Mouse (Mus musculus) heart, adult 2 months (tissue): ENCODE results near the gene Agpat4. TPM values are rescaled to one million over a fixed set of nuclear protein-coding genes. Genes with fewer than 3 reads are reported as not detected.

Experiments
- DNase-seq, 2 experiments: peaks; one replicate each; pipeline ENCODE4 v3.0.0; 2021
- H3K27ac ChIP-seq: fragments of 200-600 bp; 2 replicates; pipeline ENCODE4 v1.8.1; 2022
- H3K27me3 ChIP-seq: fragments of 200-500 bp; 2 replicates; pipeline ENCODE4 v1.6.1; 2012; ENCODE audit warnings: mild to moderate bottlenecking, low read length, inconsistent platforms, mixed read lengths; ENCODE audit not compliant: control insufficient read depth, insufficient read depth
- H3K36me3 ChIP-seq: fragments of 200-500 bp; 2 replicates; pipeline ENCODE4 v1.6.1; 2012; ENCODE audit warnings: low read length, inconsistent platforms; ENCODE audit not compliant: control insufficient read depth, insufficient read depth
- H3K4me1 ChIP-seq: fragments of 200-500 bp; 2 replicates; pipeline ENCODE4 v1.6.1; 2011; ENCODE audit warnings: low read length; ENCODE audit not compliant: control insufficient read depth, insufficient read depth
- H3K4me3 ChIP-seq: fragments of 200-600 bp; 2 replicates; pipeline ENCODE4 v1.8.1; 2022
- H3K79me2 ChIP-seq: fragments of 200-500 bp; replicated peaks from 2 replicates; pipeline ENCODE4 v1.6.1; 2012; ENCODE audit warnings: mild to moderate bottlenecking, inconsistent platforms, low read length, moderate library complexity, mixed read lengths; ENCODE audit not compliant: control insufficient read depth, insufficient read depth
- H3K9ac ChIP-seq: fragments of 200-500 bp; 2 replicates; pipeline ENCODE4 v1.6.1; 2012; ENCODE audit warnings: low read depth, mild to moderate bottlenecking, control low read depth, inconsistent platforms, low read length, mixed read lengths
- CTCF ChIP-seq: fragments of 200-600 bp; IDR thresholded peaks from 2 replicates; pipeline ENCODE4 v1.8.1; 2022; ENCODE audit warnings: antibody characterized with exemption, mild to moderate bottlenecking, moderate library complexity
- EP300 ChIP-seq: fragments of 200-500 bp; IDR thresholded peaks from 2 replicates; pipeline ENCODE4 v1.6.1; 2011; ENCODE audit warnings: low read depth, low read length, control low read depth; ENCODE audit not compliant: insufficient read depth
- POLR2A ChIP-seq: fragments of 200-500 bp; IDR thresholded peaks from 2 replicates; pipeline ENCODE4 v1.6.1; 2011; ENCODE audit warnings: mild to moderate bottlenecking, low read depth, low read length, control low read depth; ENCODE audit not compliant: insufficient read depth
- WGBS: fragments of 180-500 bp; shearing (Covaris S2); methylation state at CpG from one replicate; pipeline ENCODE4 v1.1.7; 2018; 5-methylcytosine and 5-hydroxymethylcytosine counted together
- intact Hi-C: fragments of 180-260 bp; cut with DNase I; formaldehyde crosslinking; loops from one replicate; pipeline ENCODE4 v1.15.1; 2025
- polyA plus RNA-seq: library from polyadenylated mRNA; depleted of rRNA; stranded (reverse); fragments of >200 nt; gene quantifications from 2 replicates; pipeline ENCODE4 v1.2.3, GENCODE M21; 2012
- total RNA-seq, 2 experiments: library from RNA; stranded (reverse); gene quantifications; 2 replicates each; pipeline ENCODE4 v1.2.3; 2021

Agpat4 gene
- total and polyA plus RNA-seq, 3 experiments = 4.4 to 5.3 (median 4.8) TPM

- intact Hi-C loops = no loop called here
- Histone ChIP-seq H3K27ac (no peak overlapping the region), H3K9ac (no peak overlapping the region), H3K4me3 (no peak overlapping the region), H3K79me2 (no peaks in the 10 kb centered on the region; the same call in 1 of the 2 replicates), H3K4me1 (peaks cover 3% of the 10 kb centered on the region), H3K27me3 (no peaks in the 10 kb centered on the region), H3K36me3 (no peaks in the 10 kb centered on the region)
- TF ChIP-seq CTCF (no peak), EP300 (no peak), POLR2A (no peak)
- 96% methylated on average over 6 of the region's 6 CpGs for WGBS
- no peak for DNase-seq
Observed at GRCm38 (mm10) chr17:12138355-12138754, 19.9 kb downstream of the Agpat4 start.

GRCm38 (mm10) chr17:12143948-12144364 lies 25.5 kb downstream of the Agpat4 start:
- no peak overlapping the region for H3K27ac ChIP-seq
- no peak for TF ChIP-seq EP300
- TF ChIP-seq POLR2A = no peak
- TF ChIP-seq CTCF = no peak
- WGBS = 54% methylated on average over 5 of the region's 5 CpGs
- intact Hi-C loops = no loop called here
- no peak overlapping the region for H3K9ac ChIP-seq
- no peak overlapping the region for H3K4me3 ChIP-seq
- no peaks in the 10 kb centered on the region; the same call in 1 of the 2 replicates for H3K79me2 ChIP-seq
- no peaks in the 10 kb centered on the region for H3K27me3 ChIP-seq
- DNase-seq = no peak
- no peaks in the 10 kb centered on the region for H3K36me3 ChIP-seq
- H3K4me1 ChIP-seq = no peaks in the 10 kb centered on the region; the same call in 1 of the 2 replicates

- TF ChIP-seq CTCF (no peak), EP300 (no peak), POLR2A (no peak)
- 76% methylated on average over 5 of the region's 5 CpGs for WGBS
- intact Hi-C loops = no loop called here
- Histone ChIP-seq H3K9ac (no peak overlapping the region), H3K27ac (no peak overlapping the region), H3K79me2 (no peaks in the 10 kb centered on the region; the same call in 1 of the 2 replicates), H3K27me3 (no peaks in the 10 kb centered on the region), H3K4me1 (no peaks in the 10 kb centered on the region; the same call in 1 of the 2 replicates), H3K4me3 (no peak overlapping the region), H3K36me3 (no peaks in the 10 kb centered on the region)
- no peak for DNase-seq
Observed at GRCm38 (mm10) chr17:12146132-12146681, 27.7 kb downstream of the Agpat4 start.

GRCm38 (mm10) chr17:12147830-12148229 lies 29.3 kb downstream of the Agpat4 start:
- H3K27ac ChIP-seq = no peak overlapping the region
- H3K4me3 ChIP-seq = no peak overlapping the region
- no peaks in the 10 kb centered on the region for H3K36me3 ChIP-seq
- WGBS = 74% methylated on average over 4 of the region's 4 CpGs
- no peaks in the 10 kb centered on the region for H3K27me3 ChIP-seq
- H3K4me1 ChIP-seq = no peaks in the 10 kb centered on the region; the same call in 1 of the 2 replicates
- H3K79me2 ChIP-seq = no peaks in the 10 kb centered on the region
- TF ChIP-seq CTCF (no peak), EP300 (no peak), POLR2A (no peak)
- intact Hi-C loops = no loop called here
- no peak overlapping the region for H3K9ac ChIP-seq
- DNase-seq = no peak

GRCm38 (mm10) chr17:12149232-12149861 lies 30.8 kb downstream of the Agpat4 start:
- no peak for TF ChIP-seq EP300
- TF ChIP-seq CTCF = no peak
- no peak for TF ChIP-seq POLR2A
- DNase-seq = no peak
- Histone ChIP-seq H3K27me3 (no peaks in the 10 kb centered on the region), H3K9ac (no peak overlapping the region), H3K79me2 (no peaks in the 10 kb centered on the region), H3K4me3 (no peak overlapping the region), H3K27ac (no peak overlapping the region), H3K4me1 (no peaks in the 10 kb centered on the region; the same call in 1 of the 2 replicates), H3K36me3 (no peaks in the 10 kb centered on the region)
- intact Hi-C loops = no loop called here
- WGBS = 79% methylated on average over 6 of the region's 6 CpGs

GRCm38 (mm10) chr17:12150970-12151369 lies 32.5 kb downstream of the Agpat4 start:
- intact Hi-C loops = no loop called here
- Histone ChIP-seq H3K4me3 (no peak overlapping the region), H3K79me2 (no peaks in the 10 kb centered on the region), H3K27me3 (no peaks in the 10 kb centered on the region), H3K9ac (no peak overlapping the region), H3K27ac (no peak overlapping the region), H3K4me1 (peaks cover 2% of the 10 kb centered on the region; the same call in 1 of the 2 replicates), H3K36me3 (no peaks in the 10 kb centered on the region)
- DNase-seq = no peak
- TF ChIP-seq EP300 = no peak
- no peak for TF ChIP-seq CTCF
- TF ChIP-seq POLR2A = no peak
- WGBS = 98% methylated on average over 2 of the region's 2 CpGs
